Mouse (Mus musculus) cortical plate, adult 2 months (tissue): ENCODE results near the gene Homer1.

Source experiments
- CTCF ChIP-seq: fragments of 200-500 bp; IDR thresholded peaks from 2 replicates; pipeline ENCODE4 v1.5.1; 2011; ENCODE audit warnings: mild to moderate bottlenecking, control low read depth, low read length; ENCODE audit not compliant: insufficient read depth; ENCODE audit errors: extremely low read depth
- POLR2A ChIP-seq: fragments of 200-500 bp; IDR thresholded peaks from 2 replicates; pipeline ENCODE4 v1.6.1; 2011; ENCODE audit warnings: mild to moderate bottlenecking, low read length, control low read depth; ENCODE audit not compliant: insufficient read depth; ENCODE audit errors: extremely low read depth

GRCm38 (mm10) chr13:93383092-93383491 lies 83.7 kb downstream of the Homer1 start:
- TF ChIP-seq POLR2A (no peak), CTCF (no peak)
